ENCODE assay signal across 15 mouse cellular contexts in genomic region chr11:3669849-3670248, GRCm38 (mm10).
"Had no signal": no experiment of that assay in that cellular context is flagged by ENCODE, and none has a peak within 500 bp of the region (broad histone marks: within the 10 kb centered on the region; RNA-seq: fewer than 3 reads in every experiment).

No protein-coding gene starts in this region.

- H3K27me3 ChIP-seq: limb, embryonic 13.5 days; neural tube, embryonic 13.5 days; stomach, embryonic 15.5 days had no signal

- H3K27ac ChIP-seq: kidney, postnatal 0 days; limb, embryonic 13.5 days; liver, embryonic 14.5 days; neural tube, embryonic 13.5 days; stomach, embryonic 15.5 days had no signal

- H3K4me1 ChIP-seq: limb, embryonic 13.5 days; stomach, embryonic 15.5 days had no signal

- H3K9ac ChIP-seq: limb, embryonic 13.5 days; liver, embryonic 14.5 days; neural tube, embryonic 13.5 days; stomach, embryonic 15.5 days had no signal

- DNase-seq: kidney, adult 11 months; kidney, adult 9 months; kidney, postnatal 4 days; left cerebral cortex, postnatal 4 days; lung, adult 18-20 months; midbrain, embryonic 14.5 days; retina, postnatal 1 day; right cerebral cortex, postnatal 4 days; thymus, adult 2 months; thymus, postnatal 36 days had no signal

- H3K4me3 ChIP-seq: limb, embryonic 13.5 days; neural tube, embryonic 13.5 days; stomach, embryonic 15.5 days had no signal

- H3K9me3 ChIP-seq: limb, embryonic 13.5 days; neural tube, embryonic 13.5 days; stomach, embryonic 15.5 days had no signal

- H3K4me2 ChIP-seq: limb, embryonic 13.5 days; neural tube, embryonic 13.5 days; stomach, embryonic 15.5 days had no signal
